Mouse (Mus musculus): Measurements from ENCODE around the gene Clcn1. TPM values are rescaled to one million over a fixed set of nuclear protein-coding genes. Genes with fewer than 3 reads are reported as not detected.

The Clcn1 gene
- polyA plus RNA-seq, 1 experiment from 2014 or later, result 0.24 TPM

DNA sequence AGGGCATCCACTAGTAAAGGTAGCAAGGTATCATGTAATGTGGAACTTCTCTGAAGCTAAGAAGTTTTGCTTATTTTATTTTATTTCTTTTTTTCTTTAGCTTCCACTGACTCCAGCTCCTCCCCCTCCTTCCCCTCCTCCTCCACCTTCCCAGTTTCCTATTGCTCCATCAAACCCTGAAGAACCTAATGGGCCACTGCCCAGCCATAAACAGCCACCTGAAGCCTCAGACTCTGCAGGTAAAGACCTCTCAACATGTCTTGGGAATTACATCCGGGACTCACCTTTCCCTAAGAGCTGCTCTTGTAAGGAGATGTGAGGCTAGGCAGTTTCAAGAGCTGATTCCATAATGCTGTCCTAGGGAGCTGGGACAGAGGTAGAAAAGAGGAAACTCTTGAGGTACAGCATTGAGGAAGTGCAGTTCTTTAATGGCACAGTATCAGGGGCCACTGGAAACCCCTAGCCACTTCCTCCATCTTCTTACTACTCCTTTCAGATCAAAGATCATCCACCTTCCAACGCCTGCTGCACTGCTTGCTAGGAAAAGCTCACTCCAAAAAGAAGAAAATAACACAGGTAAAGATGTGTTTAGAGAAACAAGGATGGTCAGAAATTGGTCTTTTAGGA, 24.1 kb downstream of the Clcn1 start:
- H3K36me3 ChIP-seq, result no peaks in the 10 kb centered on the region
- no peak overlapping the region for H3K4me2 ChIP-seq (replicated peaks)
- WGBS, result 81% methylated on average over 2 of the region's 2 CpGs
- H3K9me3 ChIP-seq (replicated peaks), result no peaks in the 10 kb centered on the region
- H3K27ac ChIP-seq (replicated peaks), result no peak overlapping the region
- no peak overlapping the region for H3K9ac ChIP-seq
- no peaks in the 10 kb centered on the region for H3K27me3 ChIP-seq
- no peaks in the 10 kb centered on the region for H3K4me1 ChIP-seq
- no peak for ATAC-seq (ENCODE audit: insufficient number of reproducible peaks, low FRiP score, low TSS enrichment, low read depth)
- H3K4me3 ChIP-seq (replicated peaks), result no peak overlapping the region

DNA sequence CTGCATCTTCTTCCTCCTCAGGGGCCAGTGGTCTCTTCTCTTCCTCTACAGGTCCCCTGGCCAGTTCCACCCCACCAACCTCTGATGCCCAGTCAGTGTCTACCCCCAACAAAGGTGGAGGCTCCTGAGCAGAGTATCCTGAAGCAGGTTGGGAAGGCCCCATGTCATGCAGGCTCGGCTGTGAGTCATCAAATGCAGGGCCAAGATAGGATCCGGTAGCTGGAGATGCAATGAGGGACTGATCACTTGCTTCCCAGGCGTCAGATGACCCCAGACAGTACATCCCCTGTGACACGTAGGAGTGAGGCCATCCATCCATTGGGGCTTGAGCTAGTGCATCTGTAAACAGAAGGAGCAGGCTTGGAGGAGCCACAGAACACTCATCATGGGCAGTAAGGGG, 31.8 kb downstream of the Clcn1 start:
- Histone ChIP-seq H3K9me3 (replicated peaks) (no peaks in the 10 kb centered on the region), H3K4me3 (replicated peaks) (no peak overlapping the region), H3K27ac (replicated peaks) (no peak overlapping the region), H3K27me3 (peaks cover 24% of the 10 kb centered on the region), H3K9ac (no peak overlapping the region), H3K36me3 (no peaks in the 10 kb centered on the region), H3K4me1 (no peaks in the 10 kb centered on the region), H3K4me2 (replicated peaks) (no peak overlapping the region)
- WGBS, result 76% methylated on average over 4 of the region's 4 CpGs
- no peak for ATAC-seq (ENCODE audit: insufficient number of reproducible peaks, low FRiP score, low TSS enrichment, low read depth)

DNA sequence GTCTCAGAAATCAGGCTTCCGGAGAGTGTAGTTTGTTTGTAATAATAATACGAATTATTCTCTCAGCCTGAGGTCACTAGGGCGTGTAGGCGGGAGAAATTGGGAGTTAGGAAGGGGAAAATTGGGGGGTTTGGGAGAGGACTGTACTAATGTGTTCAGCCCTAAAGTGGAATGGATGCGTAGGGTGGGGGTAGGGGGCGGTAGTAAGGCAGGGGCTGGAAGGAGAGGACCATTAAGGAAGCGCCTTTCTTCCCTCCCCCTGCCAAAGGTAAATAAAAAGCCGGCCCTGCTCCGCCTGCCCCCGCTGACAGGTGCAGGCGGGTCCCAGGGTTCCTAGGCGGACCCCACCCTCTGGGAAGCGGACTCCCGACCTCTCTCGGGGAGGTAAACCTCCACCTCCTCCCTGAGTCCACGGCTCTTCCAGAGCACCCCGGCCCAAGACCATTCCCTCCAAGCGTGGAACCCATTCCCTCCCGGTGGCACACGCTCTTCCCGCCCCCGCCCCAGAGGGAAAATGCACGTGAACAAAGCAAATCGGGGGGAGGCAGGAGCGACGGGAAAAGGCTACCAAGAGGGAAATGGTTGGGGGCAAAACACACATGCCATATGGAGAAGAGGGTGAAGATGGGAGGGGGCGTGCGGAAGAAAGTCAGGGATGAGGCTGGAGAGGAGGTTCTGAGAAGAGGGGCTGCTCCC, 37.0 kb downstream of the Clcn1 start:
- Histone ChIP-seq H3K27ac (replicated peaks) (no peak overlapping the region), H3K27me3 (peaks cover 41% of the 10 kb centered on the region), H3K9ac (peak overlapping the region; percentile 31; the same call in 1 of the 2 replicates), H3K9me3 (replicated peaks) (no peaks in the 10 kb centered on the region), H3K4me1 (peaks cover 16% of the 10 kb centered on the region), H3K36me3 (no peaks in the 10 kb centered on the region), H3K4me2 (replicated peaks) (peak overlapping the region; percentile 98), H3K4me3 (replicated peaks) (peak overlapping the region; percentile 60)
- WGBS, result 1% methylated on average over 28 of the region's 28 CpGs
- no peak for ATAC-seq (ENCODE audit: insufficient number of reproducible peaks, low FRiP score, low TSS enrichment, low read depth)

DNA sequence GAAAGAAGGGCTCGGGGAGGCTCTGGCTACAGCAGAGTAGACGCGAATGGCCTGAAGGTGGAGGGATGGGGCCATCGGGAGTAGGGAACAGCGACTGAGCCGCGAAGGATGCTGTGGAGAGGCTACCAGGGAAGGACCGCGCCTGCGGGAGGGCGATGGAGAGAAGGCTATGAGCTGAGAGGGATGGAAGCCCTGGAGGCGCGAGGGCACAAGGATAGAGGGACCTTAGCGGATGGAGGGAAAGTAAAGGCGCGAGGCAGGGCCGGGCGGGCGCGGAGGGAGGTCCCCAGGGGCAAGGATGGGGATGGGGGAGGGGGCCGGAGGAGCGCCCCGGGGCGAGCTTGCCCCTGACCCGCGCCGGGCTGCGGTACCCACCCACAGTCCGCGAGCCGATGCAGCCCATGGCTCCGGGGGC, 37.6 kb downstream of the Clcn1 start:
- H3K27ac ChIP-seq (replicated peaks), result no peak overlapping the region
- peaks cover 16% of the 10 kb centered on the region for H3K4me1 ChIP-seq

DNA sequence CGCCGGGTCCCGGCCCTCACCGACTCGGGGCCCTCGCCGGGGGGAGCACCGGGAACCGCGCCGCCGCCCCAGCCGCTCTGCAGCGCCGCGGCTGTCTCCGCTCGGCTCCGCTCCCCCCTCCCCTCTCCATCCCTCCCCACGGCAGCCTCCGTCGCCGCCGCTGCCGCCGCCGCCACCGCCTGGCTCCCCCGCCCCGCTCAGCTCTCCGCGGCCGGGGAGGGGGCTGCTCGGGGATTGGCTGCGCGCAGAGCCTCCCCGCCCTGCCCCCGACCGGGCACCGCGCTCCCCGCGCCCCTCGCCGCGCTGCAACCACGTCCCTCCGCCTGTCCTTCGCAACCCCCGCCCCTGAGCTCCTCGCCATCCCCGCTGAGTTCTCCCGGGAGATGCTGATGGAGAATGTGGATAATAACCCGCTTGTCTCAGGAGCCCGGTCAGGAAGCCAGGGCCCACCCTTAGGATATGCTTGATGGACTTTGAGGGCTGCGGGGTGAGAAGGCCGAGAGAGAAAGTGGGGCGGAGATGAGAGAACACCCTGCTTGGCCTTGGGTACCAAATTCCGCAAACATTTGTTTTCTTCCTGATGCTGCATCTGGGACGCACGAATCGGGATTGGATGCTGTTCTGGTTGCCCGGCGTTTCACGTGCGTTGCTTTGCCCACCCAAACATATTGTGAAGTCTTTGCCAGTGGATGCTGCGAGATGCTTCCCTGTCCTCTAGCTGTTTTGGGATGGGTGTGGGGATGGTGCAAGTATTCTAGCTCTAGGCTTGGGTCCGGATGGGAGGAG, 38.2 kb downstream of the Clcn1 start, which contains the start of gene Fam131b:
Fam131b (minus strand) TSS at position 162 of the 786 bp plus-strand sequence.
- under 1% methylated on average over 47 of the region's 68 CpGs for WGBS
- peak; percentile 72 for ATAC-seq (ENCODE audit: insufficient number of reproducible peaks, low FRiP score, low TSS enrichment, low read depth)
- H3K27me3 ChIP-seq, result peaks cover 41% of the 10 kb centered on the region

More for the DNA sequence above, 37.6 kb downstream of the Clcn1 start:
- Histone ChIP-seq H3K9ac (peak overlapping the region; percentile 31; the same call in 1 of the 2 replicates), H3K4me2 (replicated peaks) (peak overlapping the region; percentile 98), H3K36me3 (no peaks in the 10 kb centered on the region), H3K9me3 (replicated peaks) (no peaks in the 10 kb centered on the region), H3K27me3 (peaks cover 41% of the 10 kb centered on the region), H3K4me3 (replicated peaks) (peak overlapping the region; percentile 60)
- under 1% methylated on average over 21 of the region's 32 CpGs for WGBS
- ATAC-seq (ENCODE audit: insufficient number of reproducible peaks, low FRiP score, low TSS enrichment, low read depth), result peak; percentile 56; the same call in 1 of the 2 replicates

DNA sequence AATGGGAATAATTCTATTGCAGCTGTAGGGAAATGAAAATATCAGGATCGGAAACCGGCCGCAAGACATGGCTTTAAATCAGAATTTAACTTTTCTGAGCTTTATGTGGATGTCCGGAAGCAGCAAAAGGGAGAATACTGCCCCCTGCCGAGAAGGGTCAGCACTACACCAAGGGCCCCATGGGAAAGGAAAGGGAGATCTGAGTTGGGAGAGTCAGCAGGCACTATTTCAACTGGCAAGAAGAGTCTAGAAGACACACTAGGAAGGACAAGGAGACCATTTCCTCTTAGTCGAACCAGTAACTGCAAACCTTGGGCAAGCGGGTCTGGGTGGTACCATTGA, 38.8 kb downstream of the Clcn1 start:
- Histone ChIP-seq H3K27me3 (peaks cover 41% of the 10 kb centered on the region), H3K4me2 (replicated peaks) (peak overlapping the region; percentile 98), H3K36me3 (no peaks in the 10 kb centered on the region), H3K9ac (no peak overlapping the region), H3K4me3 (replicated peaks) (peak overlapping the region; percentile 60), H3K9me3 (replicated peaks) (no peaks in the 10 kb centered on the region), H3K4me1 (peaks cover 16% of the 10 kb centered on the region), H3K27ac (replicated peaks) (no peak overlapping the region)
- under 1% methylated on average over 7 of the region's 7 CpGs for WGBS
- no peak for ATAC-seq (ENCODE audit: insufficient number of reproducible peaks, low FRiP score, low TSS enrichment, low read depth)

More for the DNA sequence above, 38.2 kb downstream of the Clcn1 start, which contains the start of gene Fam131b:
- Histone ChIP-seq H3K9ac (peak within 1 kb of the TSS; percentile 31), H3K4me2 (replicated peaks) (peak within 1 kb of the TSS; percentile 98), H3K36me3 (no peaks in the 10 kb centered on the region), H3K4me3 (replicated peaks) (peak within 1 kb of the TSS; percentile 60), H3K27ac (replicated peaks) (no peak within 1 kb of the TSS), H3K9me3 (replicated peaks) (no peaks in the 10 kb centered on the region), H3K4me1 (peaks cover 16% of the 10 kb centered on the region)

DNA sequence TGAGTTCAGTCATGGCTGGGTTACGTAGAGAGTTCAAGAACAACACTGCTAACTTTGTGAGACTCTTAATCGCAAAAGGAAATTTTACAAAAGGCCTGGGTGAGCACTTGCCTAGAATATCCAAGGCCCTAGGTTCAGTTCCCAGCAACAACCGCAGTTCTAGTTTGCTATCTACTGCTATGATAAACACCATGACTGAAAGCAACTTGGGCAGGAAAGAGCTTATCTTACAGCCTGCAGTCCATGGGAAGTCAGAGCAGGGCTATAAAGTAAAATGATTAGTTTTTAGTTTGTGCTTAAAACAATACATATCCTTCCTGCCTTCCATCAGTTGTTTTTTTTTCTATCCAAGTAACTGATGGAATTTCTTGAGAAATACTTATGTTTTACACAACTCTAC, 40.0 kb downstream of the Clcn1 start:
- 93% methylated on average over 3 of the region's 3 CpGs for WGBS

DNA sequence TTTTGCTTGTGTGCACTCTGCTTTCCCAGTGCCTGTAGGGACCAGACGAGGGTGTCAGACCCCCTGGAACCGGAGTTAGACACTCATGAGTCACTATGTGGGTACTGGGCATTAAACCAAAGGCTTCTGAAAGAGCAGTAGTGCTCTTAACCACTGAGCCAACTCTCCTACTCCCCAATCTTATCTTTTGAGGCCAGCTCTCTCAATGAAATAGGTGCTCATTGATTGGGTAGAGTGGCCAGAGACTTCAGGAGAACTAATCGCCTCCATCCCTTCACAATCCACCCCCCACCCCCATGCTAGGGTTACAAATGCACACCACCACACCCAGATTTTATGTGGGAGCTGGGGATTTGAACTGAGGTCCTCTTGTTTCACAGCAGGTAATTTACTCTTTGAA, 42.3 kb downstream of the Clcn1 start:
- H3K9me3 ChIP-seq (replicated peaks), result no peaks in the 10 kb centered on the region
- no peak overlapping the region for H3K9ac ChIP-seq
- no peaks in the 10 kb centered on the region for H3K36me3 ChIP-seq
- 69% methylated on average over 3 of the region's 3 CpGs for WGBS
- no peak overlapping the region for H3K4me3 ChIP-seq (replicated peaks)
- H3K27ac ChIP-seq (replicated peaks), result no peak overlapping the region
- no peak for ATAC-seq (ENCODE audit: insufficient number of reproducible peaks, low FRiP score, low TSS enrichment, low read depth)
- peaks cover 13% of the 10 kb centered on the region for H3K27me3 ChIP-seq
- H3K4me2 ChIP-seq (replicated peaks), result no peak overlapping the region
- H3K4me1 ChIP-seq, result peaks cover 11% of the 10 kb centered on the region

More for the DNA sequence above, 40.0 kb downstream of the Clcn1 start:
- Histone ChIP-seq H3K9ac (no peak overlapping the region), H3K4me2 (replicated peaks) (no peak overlapping the region), H3K4me3 (replicated peaks) (no peak overlapping the region), H3K36me3 (no peaks in the 10 kb centered on the region), H3K27me3 (peaks cover 32% of the 10 kb centered on the region), H3K4me1 (peaks cover 16% of the 10 kb centered on the region), H3K27ac (replicated peaks) (no peak overlapping the region), H3K9me3 (replicated peaks) (no peaks in the 10 kb centered on the region)
- no peak for ATAC-seq (ENCODE audit: insufficient number of reproducible peaks, low FRiP score, low TSS enrichment, low read depth)

DNA sequence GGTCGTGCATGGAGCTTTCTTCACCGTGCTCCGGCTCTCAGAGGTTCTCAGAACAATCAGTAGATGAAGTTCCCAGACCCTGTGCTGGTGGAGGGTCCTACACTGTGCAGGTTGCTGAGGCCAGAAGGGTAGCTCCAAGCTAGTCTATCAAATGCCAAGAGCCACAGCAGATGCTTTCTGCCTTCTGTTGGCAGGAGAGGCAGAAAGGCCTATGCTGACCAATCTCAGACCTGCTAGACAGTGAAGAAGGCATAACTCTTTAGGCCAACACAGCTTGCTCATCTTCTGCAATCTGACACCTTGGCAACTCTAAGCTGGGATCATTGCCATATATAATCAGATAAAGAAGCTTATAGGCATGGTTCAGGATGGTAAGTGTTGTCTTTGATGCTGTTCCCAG, 43.7 kb downstream of the Clcn1 start:
- 67% methylated on average over 3 of the region's 3 CpGs for WGBS
- Histone ChIP-seq H3K9ac (no peak overlapping the region), H3K9me3 (replicated peaks) (no peaks in the 10 kb centered on the region), H3K4me2 (replicated peaks) (no peak overlapping the region), H3K36me3 (no peaks in the 10 kb centered on the region), H3K4me1 (no peaks in the 10 kb centered on the region), H3K27me3 (no peaks in the 10 kb centered on the region), H3K4me3 (replicated peaks) (no peak overlapping the region), H3K27ac (replicated peaks) (no peak overlapping the region)
- no peak for ATAC-seq (ENCODE audit: insufficient number of reproducible peaks, low FRiP score, low TSS enrichment, low read depth)

DNA sequence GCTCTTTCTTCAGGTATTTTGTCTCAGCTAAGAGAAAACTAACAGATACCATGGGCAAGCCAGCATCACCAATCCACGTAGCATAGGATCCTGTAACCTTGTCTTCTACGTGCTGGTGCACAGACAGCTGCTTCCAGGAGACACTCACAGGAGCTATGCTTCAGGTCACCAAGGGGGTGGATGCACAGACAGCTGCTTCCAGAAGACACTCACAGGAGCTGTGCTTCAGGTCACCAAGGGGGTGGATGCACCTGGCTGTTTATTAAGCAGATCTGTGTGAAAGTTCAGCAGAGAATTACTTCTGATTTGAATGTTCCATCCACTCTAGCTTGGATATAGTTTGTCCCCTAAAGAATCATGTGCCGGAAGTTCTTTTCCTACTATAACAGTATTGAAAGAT, 44.5 kb downstream of the Clcn1 start:
- Histone ChIP-seq H3K27me3 (no peaks in the 10 kb centered on the region), H3K4me1 (no peaks in the 10 kb centered on the region), H3K27ac (replicated peaks) (no peak overlapping the region), H3K36me3 (no peaks in the 10 kb centered on the region), H3K4me2 (replicated peaks) (no peak overlapping the region), H3K4me3 (replicated peaks) (no peak overlapping the region), H3K9ac (no peak overlapping the region), H3K9me3 (replicated peaks) (no peaks in the 10 kb centered on the region)
- WGBS, result 84% methylated on average over 3 of the region's 3 CpGs
- no peak for ATAC-seq (ENCODE audit: insufficient number of reproducible peaks, low FRiP score, low TSS enrichment, low read depth)

DNA sequence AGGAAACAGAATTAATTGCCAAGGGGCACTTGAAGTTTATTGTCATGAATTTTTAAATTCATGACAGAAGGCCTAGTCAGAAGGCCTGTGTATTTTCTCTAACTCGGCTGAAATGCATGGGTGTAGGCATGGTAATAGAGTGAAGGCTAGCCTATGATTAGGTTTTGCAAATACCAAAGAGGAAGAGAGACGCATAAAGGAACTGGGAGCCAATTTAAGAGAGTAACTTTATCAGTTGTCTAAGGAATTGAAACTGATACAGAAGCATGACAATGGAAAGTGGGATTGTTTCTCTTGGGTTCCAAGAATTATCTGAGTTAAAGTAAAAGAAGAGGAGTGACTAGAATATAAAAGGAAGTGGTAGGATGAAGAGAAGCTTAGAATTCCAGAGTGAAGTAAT, 52.7 kb downstream of the Clcn1 start:
- Histone ChIP-seq H3K4me1 (no peaks in the 10 kb centered on the region), H3K4me3 (replicated peaks) (no peak overlapping the region), H3K4me2 (replicated peaks) (no peak overlapping the region), H3K36me3 (no peaks in the 10 kb centered on the region), H3K27me3 (no peaks in the 10 kb centered on the region), H3K9me3 (replicated peaks) (no peaks in the 10 kb centered on the region), H3K27ac (replicated peaks) (no peak overlapping the region), H3K9ac (no peak overlapping the region)
- no peak for ATAC-seq (ENCODE audit: insufficient number of reproducible peaks, low FRiP score, low TSS enrichment, low read depth)
- WGBS, result 82% methylated on average over 2 of the region's 2 CpGs
